Mouse (Mus musculus) liver, embryonic 13.5 days (tissue): Measurements from ENCODE around the gene Hes2. TPM values are rescaled to one million over a fixed set of nuclear protein-coding genes. Genes with fewer than 3 reads are reported as not detected.

Experiments
- ATAC-seq: fragments of 200-750 bp; cut with Nextera tagmentation; 2 replicates; pipeline ENCODE4 v1.8.0; 2017; ENCODE audit warnings: low read depth, mild to moderate bottlenecking, moderate number of reproducible peaks, moderate library complexity
- DNase-seq: peaks from one replicate; pipeline ENCODE4 v3.0.0; 2022
- H3K27ac ChIP-seq: fragments of 300-500 bp; sonication (generic); 2 replicates; pipeline ENCODE4 v1.5.1; 2015; ENCODE audit warnings: moderate library complexity, mild to moderate bottlenecking, inconsistent platforms
- H3K27me3 ChIP-seq: fragments of 300-500 bp; sonication (generic); 2 replicates; pipeline ENCODE4 v1.6.1; 2015; ENCODE audit warnings: mild to moderate bottlenecking, inconsistent platforms
- H3K36me3 ChIP-seq: fragments of 300-500 bp; sonication (generic); 2 replicates; pipeline ENCODE4 v1.6.1; 2015; ENCODE audit warnings: mild to moderate bottlenecking, inconsistent platforms
- H3K4me1 ChIP-seq: fragments of 300-500 bp; sonication (generic); replicated peaks from 2 replicates; pipeline ENCODE4 v1.6.1; 2015; ENCODE audit warnings: inconsistent platforms
- H3K4me2 ChIP-seq: fragments of 300-500 bp; sonication (generic); 2 replicates; pipeline ENCODE4 v1.6.1; 2015; ENCODE audit warnings: inconsistent platforms, mild to moderate bottlenecking, moderate library complexity
- H3K4me3 ChIP-seq: fragments of 300-500 bp; sonication (generic); replicated peaks from 2 replicates; pipeline ENCODE4 v1.5.1; 2015; ENCODE audit warnings: mild to moderate bottlenecking, inconsistent platforms
- H3K9ac ChIP-seq: fragments of 300-500 bp; sonication (generic); 2 replicates; pipeline ENCODE4 v1.6.1; 2015; ENCODE audit warnings: mild to moderate bottlenecking, inconsistent platforms
- H3K9me3 ChIP-seq: fragments of 300-500 bp; sonication (generic); replicated peaks from 2 replicates; pipeline ENCODE4 v1.6.1; 2016; ENCODE audit warnings: inconsistent platforms
- WGBS: fragments of 180-500 bp; shearing (Covaris S2); methylation state at CpG from one replicate; pipeline ENCODE4 v1.1.7; 2015; ENCODE audit not compliant: insufficient replicate concordance; 5-methylcytosine and 5-hydroxymethylcytosine counted together
- polyA plus RNA-seq: library from polyadenylated mRNA; unstranded; fragments of >200 nt; fragmentation: Nextera tagmentation; extraction: Ambion mirVana; gene quantifications from 2 replicates; pipeline ENCODE4 v1.2.1, GENCODE M21; 2015

Hes2 gene
- polyA plus RNA-seq, 1 experiment from 2014 or later: not detected

DNA sequence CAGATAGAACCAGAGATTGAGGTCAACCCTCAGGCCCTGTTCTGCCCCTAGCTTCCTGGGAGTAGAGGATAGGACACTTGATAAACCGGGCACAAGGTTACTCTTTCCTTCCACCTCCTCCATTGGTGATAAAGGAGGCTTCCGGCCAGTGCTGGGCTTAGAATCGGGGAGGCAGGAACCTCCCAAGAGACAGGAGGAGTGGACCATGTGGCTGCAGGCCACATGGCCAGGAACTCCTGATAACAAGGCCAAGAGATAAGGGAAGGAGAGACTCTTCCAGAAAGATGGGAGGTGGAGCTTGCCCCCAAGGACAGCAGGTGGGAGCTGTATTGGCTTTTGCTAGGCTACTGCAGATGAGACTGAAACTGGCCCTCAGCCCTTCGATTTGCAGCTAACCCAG lies 8.1 kb upstream of the Hes2 start:
- Histone ChIP-seq H3K4me3 (no peak overlapping the region), H3K27ac (no peak overlapping the region), H3K27me3 (peaks cover 68% of the 10 kb centered on the region), H3K36me3 (no peaks in the 10 kb centered on the region), H3K4me2 (no peak overlapping the region), H3K9me3 (no peaks in the 10 kb centered on the region), H3K9ac (no peak overlapping the region), H3K4me1 (peaks cover 49% of the 10 kb centered on the region)
- 38% methylated on average over 4 of the region's 4 CpGs for WGBS
- no peak for ATAC-seq
- DNase-seq: no peak

- no peak for DNase-seq
- Histone ChIP-seq H3K9ac (peak overlapping the region; percentile 60; the same call in 1 of the 2 replicates), H3K36me3 (no peaks in the 10 kb centered on the region), H3K4me2 (peak overlapping the region; percentile 81), H3K27me3 (peaks cover 70% of the 10 kb centered on the region), H3K4me1 (peaks cover 43% of the 10 kb centered on the region), H3K27ac (no peak overlapping the region), H3K9me3 (no peaks in the 10 kb centered on the region), H3K4me3 (peak overlapping the region; percentile 61)
- peak; percentile 39 for ATAC-seq
- 11% methylated on average over 7 of the region's 7 CpGs for WGBS
Observed at GRCm38 (mm10) chr4:152151451-152151965, 7.2 kb upstream of the Hes2 start.

DNA sequence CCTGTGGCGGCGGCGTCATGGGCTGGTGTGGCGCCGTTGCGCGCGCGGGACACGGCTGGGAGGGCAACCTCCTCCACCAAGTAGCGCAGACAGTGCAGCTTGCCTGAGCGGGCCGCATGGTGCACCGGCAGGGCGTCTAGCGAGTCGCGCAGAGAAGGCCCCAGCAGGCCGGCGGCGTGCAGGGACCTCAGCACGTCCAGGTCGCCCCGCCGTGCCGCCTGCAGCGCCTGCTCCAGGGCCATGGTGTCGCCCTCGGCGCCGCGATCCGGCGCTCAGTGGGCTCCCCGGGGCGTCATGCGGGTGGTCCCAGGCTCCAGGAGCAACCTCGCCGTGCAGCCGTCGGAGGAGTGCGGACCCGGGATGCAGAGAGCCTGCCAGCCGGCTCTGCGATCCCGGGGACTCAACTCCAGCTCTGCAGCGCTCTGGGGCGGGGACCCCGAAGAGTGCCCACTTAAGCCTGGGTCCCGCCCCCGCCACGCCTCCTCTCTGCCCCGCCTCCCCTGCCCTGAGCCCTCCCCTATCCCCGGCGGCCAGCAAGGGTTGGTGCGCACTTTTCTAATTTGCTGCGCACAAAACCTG lies 6.6 kb upstream of the Hes2 start, which contains the start of gene Espn:
Gene Espn (minus strand): TSS at position 406 of the 579 bp plus-strand sequence.
- Histone ChIP-seq H3K27ac (no peak within 1 kb of the TSS), H3K4me1 (peaks cover 43% of the 10 kb centered on the region), H3K4me2 (peak within 1 kb of the TSS; percentile 81), H3K36me3 (no peaks in the 10 kb centered on the region), H3K9me3 (no peaks in the 10 kb centered on the region), H3K4me3 (peak within 1 kb of the TSS; percentile 61), H3K27me3 (peaks cover 69% of the 10 kb centered on the region), H3K9ac (peak within 1 kb of the TSS; percentile 60)
- 1% methylated on average over 57 of the region's 57 CpGs for WGBS
- DNase-seq (peak; percentile 46), ATAC-seq (peak; percentile 75)

DNA sequence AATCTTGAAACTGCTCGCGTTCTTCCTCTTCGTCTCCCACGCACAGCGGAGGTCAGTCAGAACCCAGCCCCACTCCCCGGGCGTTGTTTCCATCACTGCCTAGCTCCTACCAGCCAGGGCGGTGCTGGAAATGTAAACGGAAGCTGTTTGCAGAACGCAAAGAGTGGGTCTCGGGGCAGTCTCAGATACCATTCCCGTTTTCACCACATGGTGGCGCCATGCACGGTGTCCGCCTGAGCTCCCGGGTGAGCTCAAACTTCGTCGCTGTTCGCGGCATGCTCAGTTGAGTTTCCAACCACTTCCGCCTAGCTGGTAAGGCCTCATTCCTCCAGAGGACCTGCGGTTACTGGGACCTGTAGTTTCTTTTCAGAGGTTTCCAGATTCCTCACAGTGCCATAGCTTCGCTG lies 4.9 kb upstream of the Hes2 start:
- Histone ChIP-seq H3K9ac (no peak overlapping the region), H3K4me1 (peaks cover 53% of the 10 kb centered on the region), H3K27me3 (peaks cover 77% of the 10 kb centered on the region), H3K36me3 (no peaks in the 10 kb centered on the region), H3K27ac (no peak overlapping the region), H3K4me2 (peak overlapping the region; percentile 60), H3K9me3 (no peaks in the 10 kb centered on the region), H3K4me3 (peak overlapping the region; percentile 37)
- WGBS: under 1% methylated on average over 23 of the region's 23 CpGs
- peak; percentile 33 for ATAC-seq
- DNase-seq: peak; percentile 71

DNA sequence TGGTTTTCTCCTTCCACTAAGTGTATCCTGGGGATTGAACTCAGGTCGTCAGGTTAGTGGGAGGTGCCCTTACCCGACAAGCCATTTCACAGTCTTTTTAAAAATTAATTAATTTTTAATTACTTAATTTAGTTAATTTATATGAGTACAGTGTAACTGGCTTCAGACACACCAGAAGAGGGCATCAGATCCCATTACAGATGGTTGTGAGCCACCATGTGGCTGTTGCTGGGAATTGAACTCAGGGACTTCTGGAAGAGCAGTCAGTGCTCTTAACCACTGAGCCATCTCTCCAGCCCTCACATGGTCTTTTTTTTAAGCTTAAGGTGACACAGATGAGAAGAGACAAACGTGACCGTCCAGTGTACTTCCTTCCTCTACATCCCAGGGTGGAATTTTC lies 3.6 kb upstream of the Hes2 start:
- Histone ChIP-seq H3K9ac (no peak overlapping the region), H3K4me3 (no peak overlapping the region), H3K4me2 (no peak overlapping the region), H3K27ac (no peak overlapping the region), H3K4me1 (peaks cover 63% of the 10 kb centered on the region), H3K9me3 (no peaks in the 10 kb centered on the region), H3K27me3 (peaks cover 78% of the 10 kb centered on the region), H3K36me3 (no peaks in the 10 kb centered on the region)
- DNase-seq (no peak), ATAC-seq (no peak)
- WGBS: 50% methylated on average over 4 of the region's 4 CpGs

DNA sequence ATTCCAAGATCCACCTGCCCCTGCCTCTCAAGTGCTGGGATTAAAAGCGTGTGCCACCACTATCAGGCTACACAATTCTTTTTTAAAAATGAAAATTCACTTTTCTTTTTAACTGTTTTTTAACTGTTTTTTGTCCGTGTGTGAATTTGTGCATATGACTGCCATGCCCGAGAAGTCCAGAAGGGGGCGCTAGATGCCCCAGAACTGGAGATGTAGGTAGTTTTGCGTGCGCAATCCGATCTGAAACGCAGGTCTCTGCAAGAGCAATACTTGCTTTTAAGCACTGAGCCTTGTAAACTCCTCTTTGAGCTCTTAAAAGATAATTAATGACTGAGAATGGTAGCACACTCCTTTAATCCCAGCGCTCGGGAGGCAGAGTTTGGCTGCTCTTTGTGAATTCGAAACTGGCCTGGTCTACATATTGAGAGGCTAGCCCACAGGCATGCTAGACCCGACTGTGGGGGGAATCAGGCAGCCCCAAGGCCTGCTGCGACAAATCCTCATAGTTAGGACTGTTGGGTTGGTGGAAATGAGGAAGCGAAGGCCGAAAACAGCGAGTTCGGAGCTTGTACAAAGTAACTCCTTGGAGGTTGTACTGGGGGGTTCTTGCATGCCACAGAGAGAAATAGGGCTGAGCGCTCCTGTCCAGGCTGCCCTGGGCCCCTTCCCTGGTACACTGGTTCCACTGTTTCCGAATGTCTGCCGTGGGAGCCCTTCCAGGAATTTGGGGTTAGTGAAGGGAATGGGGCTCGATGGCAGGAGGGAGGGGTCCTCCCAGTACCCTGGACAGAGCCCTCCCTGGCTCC lies 685 bp upstream of the Hes2 start:
- WGBS: 12% methylated on average over 21 of the region's 21 CpGs
- ATAC-seq (no peak; the same call in 1 of the 2 replicates), DNase-seq (peak; percentile 43)
- H3K4me3 ChIP-seq: peak overlapping the region; percentile 52
- H3K27ac ChIP-seq: no peak overlapping the region
- H3K4me2 ChIP-seq: peak overlapping the region; percentile 69
- peak overlapping the region; percentile 17; the same call in 1 of the 2 replicates for H3K9ac ChIP-seq
- H3K4me1 ChIP-seq: peaks cover 34% of the 10 kb centered on the region
- no peaks in the 10 kb centered on the region for H3K9me3 ChIP-seq
- peaks cover 79% of the 10 kb centered on the region for H3K27me3 ChIP-seq
- no peaks in the 10 kb centered on the region for H3K36me3 ChIP-seq

DNA sequence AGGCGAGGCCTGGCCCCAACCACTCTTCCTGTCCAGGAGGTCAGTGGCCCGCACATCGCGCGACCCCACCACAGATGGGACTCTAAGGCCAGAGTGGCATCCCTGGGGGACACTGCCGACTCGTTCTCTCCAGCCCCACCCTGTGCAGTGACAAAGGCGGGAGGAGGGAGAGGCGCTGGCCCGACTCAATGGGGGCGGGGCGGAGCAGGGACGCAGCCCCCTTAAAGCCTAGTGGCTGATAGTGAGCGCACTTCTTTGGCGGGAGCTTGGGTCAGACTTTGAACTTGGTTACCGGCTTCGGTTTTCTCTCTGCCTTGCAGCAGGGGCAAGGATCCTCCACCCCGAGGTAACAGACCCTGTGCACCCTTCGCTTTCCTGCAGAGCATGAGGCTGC lies 615 bp downstream of the Hes2 start:
- Histone ChIP-seq H3K27ac (no peak overlapping the region), H3K27me3 (peaks cover 77% of the 10 kb centered on the region), H3K9ac (no peak overlapping the region), H3K4me2 (peak overlapping the region; percentile 69), H3K9me3 (no peaks in the 10 kb centered on the region), H3K4me1 (peaks cover 22% of the 10 kb centered on the region), H3K36me3 (no peaks in the 10 kb centered on the region), H3K4me3 (peak overlapping the region; percentile 52)
- DNase-seq (no peak), ATAC-seq (no peak)
- WGBS: 3% methylated on average over 19 of the region's 19 CpGs

- 29% methylated on average over 4 of the region's 4 CpGs for WGBS
- no peak overlapping the region for H3K9ac ChIP-seq
- H3K4me1 ChIP-seq: peaks cover 19% of the 10 kb centered on the region
- H3K27me3 ChIP-seq: peaks cover 76% of the 10 kb centered on the region
- no peak overlapping the region for H3K4me3 ChIP-seq
- no peaks in the 10 kb centered on the region for H3K36me3 ChIP-seq
- no peak for ATAC-seq
- no peaks in the 10 kb centered on the region for H3K9me3 ChIP-seq
- H3K4me2 ChIP-seq: no peak overlapping the region
- H3K27ac ChIP-seq: no peak overlapping the region
- no peak for DNase-seq
Observed at GRCm38 (mm10) chr4:152160748-152161147, 2.1 kb downstream of the Hes2 start.

DNA sequence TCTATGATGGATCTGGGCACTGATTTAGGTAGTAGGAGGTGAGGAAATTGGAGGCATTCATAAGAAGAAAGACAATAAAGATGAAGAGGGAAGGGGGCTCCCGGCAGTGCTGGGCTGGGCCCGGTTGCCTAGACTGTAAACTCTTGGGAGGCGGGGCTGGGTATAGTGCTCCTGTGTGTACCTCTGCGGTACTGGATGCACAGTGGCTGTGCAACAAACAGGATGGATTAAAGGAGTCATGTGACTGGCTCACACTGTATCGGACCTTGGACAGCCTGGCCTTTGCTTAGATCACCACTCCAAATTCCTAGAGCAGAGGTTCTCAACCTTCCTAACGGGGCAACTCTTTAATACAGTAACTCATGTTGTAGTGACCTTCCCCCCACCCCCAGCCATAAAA lies 2.9 kb downstream of the Hes2 start:
- H3K4me2 ChIP-seq: no peak overlapping the region
- H3K36me3 ChIP-seq: no peaks in the 10 kb centered on the region
- peaks cover 76% of the 10 kb centered on the region for H3K27me3 ChIP-seq
- 60% methylated on average over 6 of the region's 6 CpGs for WGBS
- no peaks in the 10 kb centered on the region for H3K9me3 ChIP-seq
- no peak overlapping the region for H3K27ac ChIP-seq
- ATAC-seq: no peak
- no peak overlapping the region for H3K9ac ChIP-seq
- no peak overlapping the region for H3K4me3 ChIP-seq
- DNase-seq: no peak
- peaks cover 19% of the 10 kb centered on the region for H3K4me1 ChIP-seq

- Histone ChIP-seq H3K4me2 (no peak overlapping the region), H3K9me3 (no peaks in the 10 kb centered on the region), H3K9ac (no peak overlapping the region), H3K4me1 (peaks cover 19% of the 10 kb centered on the region), H3K36me3 (no peaks in the 10 kb centered on the region), H3K4me3 (no peak overlapping the region), H3K27me3 (peaks cover 67% of the 10 kb centered on the region), H3K27ac (no peak overlapping the region)
- DNase-seq: no peak
- ATAC-seq: no peak
- WGBS: 58% methylated on average over 2 of the region's 2 CpGs
Observed at GRCm38 (mm10) chr4:152162748-152163147, 4.1 kb downstream of the Hes2 start.

- 21% methylated on average over 22 of the region's 22 CpGs for WGBS
- no peak overlapping the region for H3K4me3 ChIP-seq
- peaks cover 50% of the 10 kb centered on the region for H3K27me3 ChIP-seq
- no peak overlapping the region for H3K27ac ChIP-seq
- DNase-seq (peak; percentile 39), ATAC-seq (no peak)
- no peaks in the 10 kb centered on the region for H3K9me3 ChIP-seq
- H3K4me2 ChIP-seq: no peak overlapping the region
- no peaks in the 10 kb centered on the region for H3K4me1 ChIP-seq
- H3K9ac ChIP-seq: no peak overlapping the region
- H3K36me3 ChIP-seq: no peaks in the 10 kb centered on the region
Observed at GRCm38 (mm10) chr4:152165036-152165931, 6.6 kb downstream of the Hes2 start.
